In the genomic region with DNA sequence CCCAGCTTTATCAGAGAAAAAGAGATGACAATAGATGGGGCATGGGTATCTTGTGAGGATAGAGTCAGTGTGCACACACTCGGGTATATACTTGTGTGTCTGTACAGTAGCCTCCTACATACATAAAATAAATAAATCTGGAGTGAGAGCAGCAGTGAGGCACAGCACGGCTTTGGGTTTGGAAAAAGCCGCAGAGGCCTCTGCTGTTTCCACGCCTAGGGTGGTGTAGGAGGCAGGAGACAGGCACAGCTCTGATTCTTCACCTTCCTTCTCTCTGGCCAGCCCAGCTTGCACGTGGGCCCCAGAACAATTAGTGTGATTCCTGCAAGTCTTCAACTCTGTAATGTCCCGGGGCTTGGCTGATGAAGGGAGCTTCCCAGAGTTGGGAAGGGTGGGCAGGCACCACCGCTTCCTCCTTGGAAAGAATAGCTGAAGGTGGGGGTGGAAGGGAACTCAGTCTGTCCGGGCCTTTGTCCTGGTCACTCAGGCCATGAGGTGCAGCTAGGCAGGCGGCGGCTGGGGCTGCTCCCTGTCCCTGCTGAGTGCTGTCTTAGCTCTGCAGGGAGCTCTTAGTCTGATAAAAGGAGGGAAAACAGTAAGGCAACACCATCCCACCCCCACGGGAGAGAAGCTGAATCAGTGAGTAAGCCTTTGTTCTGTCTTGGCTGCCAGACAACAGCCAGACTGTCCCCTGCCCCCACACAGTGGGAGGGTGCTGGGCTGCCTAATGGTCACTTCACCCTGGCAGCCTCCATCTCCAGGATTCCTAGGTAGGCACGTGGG, we compare ENCODE assay signal across 8 mouse cellular contexts. TPM values are rescaled to one million over a fixed set of nuclear protein-coding genes. Genes with fewer than 3 reads are reported as not detected.
A peak's percentile ranks its signal among the peaks of the same experiment; 100 is the strongest.
DNase-seq lines count a peak whose midpoint lies in the region; ATAC-seq and TF ChIP-seq lines count a peak whose summit lies in the region.

No protein-coding gene starts in this region.

- no peaks in the 10 kb centered on the region for H3K4me1 ChIP-seq in kidney, postnatal 0 days (replicated peaks; ENCODE audit: insufficient read depth, low read length)
- H3K4me1 ChIP-seq in liver, embryonic 12.5 days = peaks cover 29% of the 10 kb centered on the region

- H3K36me3 ChIP-seq in kidney, postnatal 0 days (ENCODE audit: insufficient read depth, low read length) = no peaks in the 10 kb centered on the region; the same call in 1 of the 2 replicates
- H3K36me3 ChIP-seq in liver, embryonic 12.5 days = no peaks in the 10 kb centered on the region

- H3K4me3 ChIP-seq in kidney, postnatal 0 days (replicated peaks; ENCODE audit: low read depth, low read length) = no peak overlapping the region
- no peak overlapping the region for H3K4me3 ChIP-seq in liver, embryonic 12.5 days

- peak overlapping the region; percentile 52 for H3K27ac ChIP-seq in kidney, postnatal 0 days
- H3K27ac ChIP-seq in liver, embryonic 12.5 days = peak overlapping the region; percentile 18; the same call in 1 of the 2 replicates

- H3K9me3 ChIP-seq in kidney, postnatal 0 days (replicated peaks; ENCODE audit: low read length) = no peaks in the 10 kb centered on the region
- H3K9me3 ChIP-seq in liver, embryonic 12.5 days (replicated peaks) = no peaks in the 10 kb centered on the region

- H3K4me2 ChIP-seq in kidney, postnatal 0 days (ENCODE audit: low read length) = no peak overlapping the region
- no peak overlapping the region for H3K4me2 ChIP-seq in liver, embryonic 12.5 days

- TF ChIP-seq CTCF in kidney, postnatal 0 days (IDR thresholded peaks at IDR 0.05; ENCODE audit: low read depth) = no peak

- DNase-seq in right cerebral cortex, adult 18-20 months = peak; percentile 81
- DNase-seq in right cerebral cortex, postnatal 4 days = no peak
- peak; percentile 87 to 88 for DNase-seq in cerebellum, postnatal 25 days
- DNase-seq in heart, adult 9 months (ENCODE audit: low spot score in 2 of 2) = peak; percentile 54 to 63
- peak; percentile 50 for DNase-seq in kidney, postnatal 0 days (ENCODE audit: low spot score)
- DNase-seq in right cerebral cortex, adult 2 months (ENCODE audit: low spot score in 2 of 2) = peak; percentile 83 to 89
- DNase-seq in spleen, adult 18-20 months = no peak

- ATAC-seq in kidney, postnatal 0 days (replicated peaks; ENCODE audit: low FRiP score, low read depth) = peak; percentile 61
- peak; percentile 22; the same call in 1 of the 2 replicates for ATAC-seq in liver, embryonic 12.5 days

- no peaks in the 10 kb centered on the region for H3K27me3 ChIP-seq in kidney, postnatal 0 days (ENCODE audit: insufficient read depth, low read length)
- H3K27me3 ChIP-seq in liver, embryonic 12.5 days (replicated peaks) = peaks cover 33% of the 10 kb centered on the region

- 0 out of 2 replicates have a peak overlapping the region, but pooled peaks have one; percentile 5 for H3K9ac ChIP-seq in kidney, postnatal 0 days (ENCODE audit: low read depth, low read length)
- no peak overlapping the region for H3K9ac ChIP-seq in liver, embryonic 12.5 days

- 20% methylated on average over 12 of the region's 12 CpGs for WGBS in kidney, postnatal 0 days
- 26% methylated on average over 12 of the region's 12 CpGs for WGBS in liver, embryonic 12.5 days (ENCODE audit: insufficient replicate concordance)

RNA-seq across cellular contexts. Expression of a gene that starts 7.2 kb away (rescaled TPM):
- 14.8 and 15.0 TPM in 2 replicates for polyA plus RNA-seq in kidney, postnatal 0 days (2015; fragmentation: Nextera tagmentation; extraction: Ambion mirVana)
- 1.8 and 2.1 TPM in 2 replicates for polyA plus RNA-seq in liver, embryonic 12.5 days (2016; fragmentation: Nextera tagmentation; extraction: Ambion mirVana)

RNA-seq across cellular contexts. Expression of a gene that starts 48.7 kb away (rescaled TPM):
- polyA plus RNA-seq in kidney, postnatal 0 days (2015; fragmentation: Nextera tagmentation; extraction: Ambion mirVana) = 47.8 and 51.0 TPM in 2 replicates
- polyA plus RNA-seq in liver, embryonic 12.5 days (2016; fragmentation: Nextera tagmentation; extraction: Ambion mirVana) = 29.0 and 30.5 TPM in 2 replicates

Comparison
In these comparisons a context has a peak if more than half of its experiments do, and no peak if none do; other contexts are left out.
1. DNase-seq: peak in right cerebral cortex, adult 18-20 months (single experiment), cerebellum, postnatal 25 days (2 of 2), heart, adult 9 months (2 of 2), kidney, postnatal 0 days (single experiment) and right cerebral cortex, adult 2 months (2 of 2); none in right cerebral cortex, postnatal 4 days (single experiment) and spleen, adult 18-20 months (0 of 2).